12 mouse cellular contexts compared by ENCODE assay signal in genomic region chr15:36883156-36883555, GRCm38 (mm10).
"Had no signal": no experiment of that assay in that cellular context is flagged by ENCODE, and none has a peak within 500 bp of the region (broad histone marks: within the 10 kb centered on the region; RNA-seq: fewer than 3 reads in every experiment).

No protein-coding gene starts in this region.

- H3K9me3 ChIP-seq: limb, embryonic 13.5 days; neural tube, embryonic 13.5 days had no signal

- DNase-seq: kidney, adult 9 months; kidney, postnatal 14 days; left cerebral cortex, postnatal 4 days; lung, adult 18-20 months; midbrain, embryonic 14.5 days; retina, postnatal 1 day; right cerebral cortex, postnatal 4 days; thymus, adult 18-20 months; thymus, postnatal 14 days had no signal

- H3K27me3 ChIP-seq: limb, embryonic 13.5 days; neural tube, embryonic 13.5 days had no signal

- H3K4me3 ChIP-seq: limb, embryonic 13.5 days; neural tube, embryonic 13.5 days had no signal

- H3K36me3 ChIP-seq: limb, embryonic 13.5 days; neural tube, embryonic 13.5 days had no signal

- H3K9ac ChIP-seq: limb, embryonic 13.5 days; liver, embryonic 14.5 days; neural tube, embryonic 13.5 days had no signal

- H3K4me2 ChIP-seq: limb, embryonic 13.5 days; neural tube, embryonic 13.5 days had no signal

- H3K27ac ChIP-seq: limb, embryonic 13.5 days; liver, embryonic 14.5 days; neural tube, embryonic 13.5 days had no signal
